Mouse (Mus musculus) small intestine, adult 10 weeks (tissue): ENCODE measurements around the gene Snrnp48. TPM values are rescaled to one million over a fixed set of nuclear protein-coding genes. Genes with fewer than 3 reads are reported as not detected.

Experiments
- polyA plus RNA-seq: library from polyadenylated mRNA; stranded (reverse); fragments of 350-450 nt; fragmentation: Illumina TruSeq; extraction: RNeasy Lipid Tissue Mini Kit (QIAGEN cat#74804); gene quantifications from one replicate; pipeline ENCODE4 v1.2.3, GENCODE M21; 2014; ENCODE audit warnings: low replicate concordance

Gene Snrnp48
- 84.9 TPM for polyA plus RNA-seq

DNA sequence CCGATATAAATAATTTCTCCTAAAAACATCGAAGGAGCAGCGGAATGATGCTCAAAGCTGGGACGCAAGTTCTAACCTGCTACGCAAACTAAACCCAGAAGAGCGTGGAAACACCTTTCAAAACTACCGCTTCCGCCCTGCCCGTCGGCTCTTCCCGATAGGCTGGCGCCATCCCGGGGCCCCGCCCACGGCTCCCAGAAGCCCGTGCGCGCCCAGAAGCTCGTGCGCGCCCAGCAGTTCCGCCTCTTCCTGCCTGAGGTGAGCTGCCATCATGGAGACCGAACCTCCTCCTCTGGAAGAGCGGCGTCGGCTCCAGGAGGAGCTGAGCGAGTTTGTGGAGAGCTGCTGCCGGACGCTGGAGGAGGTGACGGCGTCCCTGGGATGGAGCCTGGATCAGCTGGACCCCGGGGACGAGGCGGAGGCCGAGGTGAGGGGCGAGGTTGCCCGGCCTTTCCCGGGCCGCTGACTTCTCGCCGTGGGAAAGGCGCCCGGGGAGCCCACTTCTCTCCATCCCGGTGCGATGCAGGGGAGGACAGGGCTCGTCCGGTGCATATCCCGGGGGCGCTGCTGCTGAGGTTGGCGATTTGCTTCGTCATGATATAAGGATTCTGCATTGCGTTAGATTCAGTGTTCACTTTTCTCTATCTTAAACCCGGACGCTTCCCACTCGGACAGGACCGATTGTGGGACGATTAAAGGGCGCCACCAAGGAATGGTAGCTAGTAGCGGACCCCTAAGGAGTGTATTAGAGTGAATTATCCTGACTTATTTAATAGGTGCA lies at the start of gene Snrnp48:
Gene Snrnp48, plus strand, starts transcription at position 237 of the 781 bp plus-strand sequence.

Other genes with a start within 250 kb of the Snrnp48 start
- gene Ssr1, start 210.7 kb upstream of the Snrnp48 start, polyA plus RNA-seq: 180 TPM
- gene Riok1, start 167.9 kb upstream of the Snrnp48 start, polyA plus RNA-seq: 48.6 TPM
- gene Cage1, start 167.9 kb upstream of the Snrnp48 start, polyA plus RNA-seq: 0.63 TPM
- 74.7 TPM for gene Dsp, start 53.6 kb upstream of the Snrnp48 start, polyA plus RNA-seq
- gene Bmp6, start 140.2 kb downstream of the Snrnp48 start, polyA plus RNA-seq: 0.74 TPM